Mouse (Mus musculus): ENCODE results near the gene Olfr231. TPM values are rescaled to one million over a fixed set of nuclear protein-coding genes. Genes with fewer than 3 reads are reported as not detected.

Gene Olfr231
- polyA plus RNA-seq (2011; ENCODE audit: insufficient read depth, insufficient read length, low read depth, missing spikeins), result not detected in 2 replicates

GRCm38 (mm10) chr1:174121062-174121461 is at the start of gene Olfr231:
TSS of gene Olfr231 (minus strand) at chr1:174121162.
- Histone ChIP-seq H3K36me3 (ENCODE audit: control insufficient read depth, insufficient read depth, low read length, poor library complexity, severe bottlenecking) (no peaks in the 10 kb centered on the region), H3K27me3 (ENCODE audit: control insufficient read depth, insufficient read depth, low read length, poor library complexity, severe bottlenecking) (no peaks in the 10 kb centered on the region), H3K4me1 (ENCODE audit: control insufficient read depth, insufficient read depth, low read length) (no peaks in the 10 kb centered on the region), H3K9me3 (replicated peaks; ENCODE audit: control insufficient read depth, insufficient read depth, low read length, poor library complexity, severe bottlenecking) (no peaks in the 10 kb centered on the region), H3K9ac (ENCODE audit: low read depth, poor library complexity, severe bottlenecking) (no peak within 1 kb of the TSS), H3K27ac (ENCODE audit: insufficient read depth, low read length) (no peak within 1 kb of the TSS), H3K4me3 (ENCODE audit: low read depth, low read length) (no peak within 1 kb of the TSS)
- TF ChIP-seq CTCF (IDR thresholded peaks at IDR 0.05; ENCODE audit: low read depth, low read length) (no peak), POLR2A (IDR thresholded peaks at IDR 0.05; ENCODE audit: insufficient read depth, low read length) (no peak), EP300 (IDR thresholded peaks at IDR 0.05; ENCODE audit: insufficient read depth, low read depth, low read length) (no peak)

GRCm38 (mm10) chr1:174169024-174169423 is 48.1 kb upstream of the Olfr231 start:
- no peaks in the 10 kb centered on the region for H3K27me3 ChIP-seq (ENCODE audit: control insufficient read depth, insufficient read depth, low read length, poor library complexity, severe bottlenecking)
- peaks cover 3% of the 10 kb centered on the region for H3K4me1 ChIP-seq (ENCODE audit: control insufficient read depth, insufficient read depth, low read length)
- no peaks in the 10 kb centered on the region for H3K9me3 ChIP-seq (replicated peaks; ENCODE audit: control insufficient read depth, insufficient read depth, low read length, poor library complexity, severe bottlenecking)
- no peak overlapping the region for H3K4me3 ChIP-seq (ENCODE audit: low read depth, low read length)
- no peak overlapping the region for H3K27ac ChIP-seq (ENCODE audit: insufficient read depth, low read length)
- no peaks in the 10 kb centered on the region for H3K36me3 ChIP-seq (ENCODE audit: control insufficient read depth, insufficient read depth, low read length, poor library complexity, severe bottlenecking)
- no peak overlapping the region for H3K9ac ChIP-seq (ENCODE audit: low read depth, poor library complexity, severe bottlenecking)
- no peak for TF ChIP-seq EP300 (IDR thresholded peaks at IDR 0.05; ENCODE audit: insufficient read depth, low read depth, low read length)
- TF ChIP-seq CTCF (IDR thresholded peaks at IDR 0.05; ENCODE audit: low read depth, low read length), result no peak
- no peak for TF ChIP-seq POLR2A (IDR thresholded peaks at IDR 0.05; ENCODE audit: insufficient read depth, low read length)

- Histone ChIP-seq H3K27ac (ENCODE audit: insufficient read depth, low read length) (no peak overlapping the region), H3K4me1 (ENCODE audit: control insufficient read depth, insufficient read depth, low read length) (no peaks in the 10 kb centered on the region), H3K9me3 (replicated peaks; ENCODE audit: control insufficient read depth, insufficient read depth, low read length, poor library complexity, severe bottlenecking) (no peaks in the 10 kb centered on the region), H3K27me3 (ENCODE audit: control insufficient read depth, insufficient read depth, low read length, poor library complexity, severe bottlenecking) (no peaks in the 10 kb centered on the region), H3K36me3 (ENCODE audit: control insufficient read depth, insufficient read depth, low read length, poor library complexity, severe bottlenecking) (no peaks in the 10 kb centered on the region), H3K4me3 (ENCODE audit: low read depth, low read length) (no peak overlapping the region), H3K9ac (ENCODE audit: low read depth, poor library complexity, severe bottlenecking) (no peak overlapping the region)
- TF ChIP-seq CTCF (IDR thresholded peaks at IDR 0.05; ENCODE audit: low read depth, low read length) (no peak), EP300 (IDR thresholded peaks at IDR 0.05; ENCODE audit: insufficient read depth, low read depth, low read length) (no peak), POLR2A (IDR thresholded peaks at IDR 0.05; ENCODE audit: insufficient read depth, low read length) (no peak)
These were observed 38.1 kb upstream of the Olfr231 start for GRCm38 (mm10) chr1:174159095-174159494.

DNA sequence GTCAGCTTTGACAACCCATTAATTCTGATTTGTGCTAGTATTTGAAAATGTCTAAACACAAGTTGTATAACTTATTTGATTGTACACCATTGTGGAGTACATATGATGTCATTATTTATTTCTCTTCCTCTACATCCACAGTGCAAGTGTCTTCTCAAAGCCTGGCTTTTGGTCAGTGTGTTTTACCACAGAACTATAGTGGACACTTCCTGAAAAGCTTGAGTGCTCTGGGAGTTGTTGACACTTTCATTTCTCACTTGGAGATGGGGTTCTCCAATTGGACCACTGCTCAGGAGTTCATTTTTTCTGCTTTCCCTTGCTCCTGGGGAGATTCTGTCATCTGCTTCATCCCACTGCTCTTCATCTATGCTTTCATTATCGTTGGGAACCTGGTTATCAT is 37.5 kb upstream of the Olfr231 start:
- no peak for TF ChIP-seq POLR2A (IDR thresholded peaks at IDR 0.05; ENCODE audit: insufficient read depth, low read length)
- TF ChIP-seq CTCF (IDR thresholded peaks at IDR 0.05; ENCODE audit: low read depth, low read length), result no peak
- no peak for TF ChIP-seq EP300 (IDR thresholded peaks at IDR 0.05; ENCODE audit: insufficient read depth, low read depth, low read length)

GRCm38 (mm10) chr1:174157622-174158021 is 36.7 kb upstream of the Olfr231 start:
- H3K4me1 ChIP-seq (ENCODE audit: control insufficient read depth, insufficient read depth, low read length), result no peaks in the 10 kb centered on the region
- H3K9ac ChIP-seq (ENCODE audit: low read depth, poor library complexity, severe bottlenecking), result no peak overlapping the region
- TF ChIP-seq CTCF (IDR thresholded peaks at IDR 0.05; ENCODE audit: low read depth, low read length), result no peak
- no peak for TF ChIP-seq EP300 (IDR thresholded peaks at IDR 0.05; ENCODE audit: insufficient read depth, low read depth, low read length)
- TF ChIP-seq POLR2A (IDR thresholded peaks at IDR 0.05; ENCODE audit: insufficient read depth, low read length), result no peak
- H3K36me3 ChIP-seq (ENCODE audit: control insufficient read depth, insufficient read depth, low read length, poor library complexity, severe bottlenecking), result no peaks in the 10 kb centered on the region
- H3K27me3 ChIP-seq (ENCODE audit: control insufficient read depth, insufficient read depth, low read length, poor library complexity, severe bottlenecking), result no peaks in the 10 kb centered on the region
- H3K9me3 ChIP-seq (replicated peaks; ENCODE audit: control insufficient read depth, insufficient read depth, low read length, poor library complexity, severe bottlenecking), result no peaks in the 10 kb centered on the region
- H3K27ac ChIP-seq (ENCODE audit: insufficient read depth, low read length), result no peak overlapping the region
- no peak overlapping the region for H3K4me3 ChIP-seq (ENCODE audit: low read depth, low read length)

More for the DNA sequence above, 37.5 kb upstream of the Olfr231 start:
- Histone ChIP-seq H3K9ac (ENCODE audit: low read depth, poor library complexity, severe bottlenecking) (no peak overlapping the region), H3K27ac (ENCODE audit: insufficient read depth, low read length) (no peak overlapping the region), H3K27me3 (ENCODE audit: control insufficient read depth, insufficient read depth, low read length, poor library complexity, severe bottlenecking) (no peaks in the 10 kb centered on the region), H3K36me3 (ENCODE audit: control insufficient read depth, insufficient read depth, low read length, poor library complexity, severe bottlenecking) (no peaks in the 10 kb centered on the region), H3K9me3 (replicated peaks; ENCODE audit: control insufficient read depth, insufficient read depth, low read length, poor library complexity, severe bottlenecking) (no peaks in the 10 kb centered on the region), H3K4me1 (ENCODE audit: control insufficient read depth, insufficient read depth, low read length) (no peaks in the 10 kb centered on the region), H3K4me3 (ENCODE audit: low read depth, low read length) (no peak overlapping the region)

- no peaks in the 10 kb centered on the region for H3K4me1 ChIP-seq (ENCODE audit: control insufficient read depth, insufficient read depth, low read length)
- no peak for TF ChIP-seq EP300 (IDR thresholded peaks at IDR 0.05; ENCODE audit: insufficient read depth, low read depth, low read length)
These were observed 34.4 kb upstream of the Olfr231 start, which contains the start of gene Olfr420 for GRCm38 (mm10) chr1:174155333-174155732. TSS of gene Olfr420 (plus strand) at chr1:174155633.

More at GRCm38 (mm10) chr1:174155333-174155732, 34.4 kb upstream of the Olfr231 start, which contains the start of gene Olfr420:
- H3K36me3 ChIP-seq (ENCODE audit: control insufficient read depth, insufficient read depth, low read length, poor library complexity, severe bottlenecking), result no peaks in the 10 kb centered on the region
- no peaks in the 10 kb centered on the region for H3K9me3 ChIP-seq (replicated peaks; ENCODE audit: control insufficient read depth, insufficient read depth, low read length, poor library complexity, severe bottlenecking)
- H3K27ac ChIP-seq (ENCODE audit: insufficient read depth, low read length), result no peak within 1 kb of the TSS
- no peak within 1 kb of the TSS for H3K4me3 ChIP-seq (ENCODE audit: low read depth, low read length)
- H3K27me3 ChIP-seq (ENCODE audit: control insufficient read depth, insufficient read depth, low read length, poor library complexity, severe bottlenecking), result no peaks in the 10 kb centered on the region
- H3K9ac ChIP-seq (ENCODE audit: low read depth, poor library complexity, severe bottlenecking), result no peak within 1 kb of the TSS

Data from ES-Bruce4 (cell line).